Mouse (Mus musculus) limb, embryonic 14.5 days (tissue): Measurements from ENCODE around the gene Uqcrc2. TPM values are rescaled to one million over a fixed set of nuclear protein-coding genes. Genes with fewer than 3 reads are reported as not detected.

Source experiments
- ATAC-seq: fragments of 200-750 bp; cut with Nextera tagmentation; 2 replicates; pipeline ENCODE4 v1.8.0; 2017; ENCODE audit warnings: low read depth, moderate number of reproducible peaks, moderate TSS enrichment; ENCODE audit not compliant: low FRiP score
- DNase-seq: peaks from one replicate; pipeline ENCODE4 v3.0.0-alpha.2; 2015; ENCODE audit warnings: low spot score
- H3K27ac ChIP-seq: fragments of 300-500 bp; sonication (generic); replicated peaks from 2 replicates; pipeline ENCODE4 v1.5.1; 2014; ENCODE audit warnings: low read depth, mild to moderate bottlenecking, low read length, moderate library complexity, mixed read lengths
- H3K27me3 ChIP-seq: fragments of 300-500 bp; sonication (generic); 2 replicates; pipeline ENCODE4 v1.6.1; 2014; ENCODE audit warnings: low read length, mixed read lengths; ENCODE audit not compliant: control insufficient read depth, insufficient read depth
- H3K36me3 ChIP-seq: fragments of 300-500 bp; sonication (generic); 2 replicates; pipeline ENCODE4 v1.6.1; 2014; ENCODE audit warnings: mild to moderate bottlenecking, low read length, moderate library complexity, mixed read lengths; ENCODE audit not compliant: control insufficient read depth, insufficient read depth
- H3K4me1 ChIP-seq: fragments of 300-500 bp; sonication (generic); 2 replicates; pipeline ENCODE4 v1.6.1; 2014; ENCODE audit warnings: antibody characterized with exemption, low read length, mixed read lengths; ENCODE audit not compliant: control insufficient read depth, insufficient read depth
- H3K4me2 ChIP-seq: fragments of 300-500 bp; sonication (generic); replicated peaks from 2 replicates; pipeline ENCODE4 v1.6.1; 2014; ENCODE audit warnings: low read depth, mild to moderate bottlenecking, low read length, moderate library complexity; ENCODE audit not compliant: severe bottlenecking
- H3K4me3 ChIP-seq: fragments of 300-500 bp; sonication (generic); replicated peaks from 2 replicates; pipeline ENCODE4 v1.5.1; 2014; ENCODE audit warnings: low read length
- H3K9ac ChIP-seq: fragments of 300-500 bp; sonication (generic); 2 replicates; pipeline ENCODE4 v1.6.1; 2014; ENCODE audit warnings: mild to moderate bottlenecking, low read depth, low read length, moderate library complexity; ENCODE audit not compliant: severe bottlenecking
- H3K9me3 ChIP-seq: fragments of 300-500 bp; sonication (generic); 2 replicates; pipeline ENCODE4 v1.6.1; 2016; ENCODE audit warnings: low read length; ENCODE audit not compliant: control insufficient read depth
- POLR2A ChIP-seq: fragments of 200-500 bp; IDR thresholded peaks from 2 replicates; pipeline ENCODE4 v1.8.0; 2012; ENCODE audit warnings: inconsistent platforms, mild to moderate bottlenecking, moderate library complexity, borderline replicate concordance; ENCODE audit not compliant: insufficient read depth, insufficient read length; ENCODE audit errors: extremely low read depth
- WGBS: fragments of 180-500 bp; shearing (Covaris S2); extraction: QIAGEN DNeasy Blood & Tissue Kit; methylation state at CpG from one replicate; pipeline ENCODE4 v1.1.7; 2014; 5-methylcytosine and 5-hydroxymethylcytosine counted together
- polyA plus RNA-seq, 2 experiments: library from polyadenylated mRNA; depleted of rRNA in 1 of 2; stranded (reverse) in 1 of 2; unstranded in 1 of 2; fragments of >200 nt; fragmentation: Nextera tagmentation in 1 of 2; extraction: Ambion mirVana in 1 of 2; gene quantifications; 2 replicates each; pipeline versions ENCODE4 v1.2.1 to v1.2.3; 2012 to 2014

Gene Uqcrc2
- polyA plus RNA-seq, 2 experiments = 165 to 200 TPM

- H3K4me2 ChIP-seq = no peak overlapping the region
- no peak overlapping the region for H3K4me3 ChIP-seq
- no peak for TF ChIP-seq POLR2A
- no peaks in the 10 kb centered on the region for H3K27me3 ChIP-seq
- no peak for DNase-seq
- H3K4me1 ChIP-seq = no peaks in the 10 kb centered on the region
- ATAC-seq = no peak
- peaks cover 90% of the 10 kb centered on the region for H3K36me3 ChIP-seq
- no peak overlapping the region for H3K27ac ChIP-seq
- WGBS = 80% methylated on average over 2 of the region's 2 CpGs
- H3K9me3 ChIP-seq = no peaks in the 10 kb centered on the region
- H3K9ac ChIP-seq = no peak overlapping the region
Observed at GRCm38 (mm10) chr7:120647849-120648248, 12.9 kb downstream of the Uqcrc2 start.

DNA sequence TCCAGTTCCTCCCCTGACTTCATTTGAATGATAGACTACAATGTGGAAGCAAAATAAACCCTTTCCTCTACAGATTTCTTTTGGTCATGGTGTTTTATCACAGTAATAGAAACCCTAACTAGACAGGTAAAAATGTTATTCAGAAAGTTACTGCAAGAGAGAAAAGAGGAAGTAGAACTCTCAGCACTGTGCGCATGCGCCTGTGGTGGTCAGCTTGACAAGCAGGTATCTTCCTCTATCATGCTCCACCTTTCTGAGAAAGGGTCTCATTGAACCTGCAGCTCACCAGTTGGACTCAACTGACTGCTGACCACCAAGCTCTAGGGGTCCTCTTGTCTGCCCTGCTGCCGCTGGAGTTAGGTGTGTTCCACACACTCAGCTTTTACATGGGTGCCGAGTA lies 27.1 kb downstream of the Uqcrc2 start:
- Histone ChIP-seq H3K4me3 (no peak overlapping the region), H3K9me3 (no peaks in the 10 kb centered on the region), H3K27me3 (no peaks in the 10 kb centered on the region), H3K9ac (no peak overlapping the region), H3K36me3 (peaks cover 32% of the 10 kb centered on the region), H3K4me1 (no peaks in the 10 kb centered on the region), H3K27ac (no peak overlapping the region), H3K4me2 (no peak overlapping the region)
- DNase-seq = no peak
- no peak for TF ChIP-seq POLR2A
- 87% methylated on average over 4 of the region's 4 CpGs for WGBS
- ATAC-seq = no peak

GRCm38 (mm10) chr7:120670153-120670875 lies 35.3 kb downstream of the Uqcrc2 start, which contains the start of gene Pdzd9:
TSS of gene Pdzd9 (minus strand) at chr7:120670343.
- H3K4me3 ChIP-seq = no peak within 1 kb of the TSS
- 18% methylated on average over 14 of the region's 14 CpGs for WGBS
- no peaks in the 10 kb centered on the region for H3K9me3 ChIP-seq
- H3K27ac ChIP-seq = no peak within 1 kb of the TSS
- H3K27me3 ChIP-seq = no peaks in the 10 kb centered on the region
- H3K4me1 ChIP-seq = no peaks in the 10 kb centered on the region
- H3K4me2 ChIP-seq = no peak within 1 kb of the TSS
- no peaks in the 10 kb centered on the region for H3K36me3 ChIP-seq
- no peak within 1 kb of the TSS for H3K9ac ChIP-seq
- peak; percentile 78 for ATAC-seq
- TF ChIP-seq POLR2A = no peak
- DNase-seq = peak; percentile 84

DNA sequence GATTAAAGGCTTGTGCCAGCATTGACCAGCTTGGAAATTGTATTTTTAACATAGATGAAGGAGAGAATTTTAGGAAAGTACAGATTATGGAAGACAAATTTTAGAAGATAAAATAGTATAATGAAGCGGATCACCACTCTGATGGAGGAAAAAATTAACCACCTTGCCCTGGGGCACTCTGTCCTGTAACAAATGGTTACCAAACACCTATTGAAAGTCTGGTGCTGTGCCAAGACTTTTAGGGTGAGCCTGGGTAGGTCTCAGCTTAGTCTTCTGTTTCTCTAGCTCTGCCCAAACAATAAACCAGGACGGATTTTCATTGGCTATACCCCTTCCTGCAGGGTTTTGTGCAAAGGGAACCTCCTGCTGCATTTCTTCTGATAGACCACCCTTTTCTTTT lies 36.3 kb downstream of the Uqcrc2 start:
- H3K27me3 ChIP-seq = no peaks in the 10 kb centered on the region
- H3K4me1 ChIP-seq = no peaks in the 10 kb centered on the region
- H3K4me3 ChIP-seq = no peak overlapping the region
- H3K4me2 ChIP-seq = no peak overlapping the region
- H3K27ac ChIP-seq = no peak overlapping the region
- no peak for TF ChIP-seq POLR2A
- H3K36me3 ChIP-seq = no peaks in the 10 kb centered on the region
- ATAC-seq (no peak), DNase-seq (no peak)
- H3K9ac ChIP-seq = no peak overlapping the region
- no peaks in the 10 kb centered on the region for H3K9me3 ChIP-seq
- 61% methylated on average over 2 of the region's 2 CpGs for WGBS

DNA sequence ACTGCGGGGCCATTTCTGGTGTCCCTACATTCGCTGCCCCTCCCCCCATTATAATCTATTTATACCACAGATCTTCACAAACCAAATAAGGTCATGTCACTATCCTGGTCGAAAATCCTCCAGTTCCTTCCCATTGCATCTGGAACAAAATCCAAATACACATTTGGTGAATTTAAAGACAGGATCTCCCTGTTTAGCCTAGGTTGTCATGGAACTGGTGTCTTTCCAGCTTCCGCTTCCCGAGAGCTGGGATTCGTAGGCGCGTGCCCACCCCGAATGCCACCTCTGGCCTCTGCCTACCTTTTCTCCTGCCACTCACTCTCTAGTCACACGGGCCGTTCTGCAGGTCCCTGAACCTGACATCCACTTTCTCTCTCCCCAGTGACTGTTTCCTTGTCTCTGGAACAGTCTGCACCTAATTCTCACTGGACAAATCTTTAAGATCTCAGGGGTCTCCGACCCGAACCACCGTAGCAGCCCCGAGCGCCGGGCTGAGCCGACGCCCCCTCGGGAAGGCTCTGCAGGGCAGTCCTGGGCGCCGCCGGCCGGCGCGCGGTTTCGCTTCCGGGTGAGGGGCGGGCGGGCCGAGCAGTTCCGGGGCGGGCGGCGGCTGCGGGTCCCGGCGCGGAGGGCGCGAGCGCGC lies 42.1 kb downstream of the Uqcrc2 start, which contains the start of gene Mosmo:
Mosmo (plus strand) TSS at position 618 of the 643 bp plus-strand sequence.
- Histone ChIP-seq H3K27me3 (no peaks in the 10 kb centered on the region), H3K36me3 (no peaks in the 10 kb centered on the region), H3K9me3 (no peaks in the 10 kb centered on the region), H3K4me3 (peak within 1 kb of the TSS; percentile 86), H3K9ac (peak within 1 kb of the TSS; percentile 92), H3K4me1 (peaks cover 15% of the 10 kb centered on the region), H3K4me2 (peak within 1 kb of the TSS; percentile 86), H3K27ac (peak within 1 kb of the TSS; percentile 58; the same call in 1 of the 2 replicates)
- ATAC-seq (peak; percentile 92), DNase-seq (peak; percentile 42)
- TF ChIP-seq POLR2A = 0 out of 2 replicates have a peak, but pooled peaks have one; percentile 56
- 1% methylated on average over 37 of the region's 44 CpGs for WGBS
